Mouse (Mus musculus) midbrain, postnatal 0 days (tissue): ENCODE measurements around the gene Amy2a1. TPM values are rescaled to one million over a fixed set of nuclear protein-coding genes. Genes with fewer than 3 reads are reported as not detected.
"Not testable (repeated sequence)": the region's sequence is repeated elsewhere in the genome, so short reads cannot be mapped to it uniquely, and the experiment has no call there.

ENCODE experiments used
- ATAC-seq: fragments of 200-750 bp; cut with Nextera tagmentation; 2 replicates; pipeline ENCODE4 v1.8.0; 2017; ENCODE audit warnings: moderate number of reproducible peaks, mild to moderate bottlenecking, moderate TSS enrichment, moderate library complexity; ENCODE audit not compliant: low FRiP score
- DNase-seq: peaks from one replicate; pipeline ENCODE4 v3.0.0-alpha.2; 2015; ENCODE audit warnings: low spot score
- H3K27ac ChIP-seq: fragments of 300-500 bp; sonication (generic); 2 replicates; pipeline ENCODE4 v1.5.1; 2014; ENCODE audit warnings: low read depth, mild to moderate bottlenecking, low read length, mixed read lengths
- H3K27me3 ChIP-seq: fragments of 300-500 bp; sonication (generic); 2 replicates; pipeline ENCODE4 v1.6.1; 2014; ENCODE audit warnings: low read length, control low read depth, mixed read lengths; ENCODE audit not compliant: insufficient read depth
- H3K36me3 ChIP-seq: fragments of 300-500 bp; sonication (generic); 2 replicates; pipeline ENCODE4 v1.6.1; 2014; ENCODE audit warnings: low read length, control low read depth, mixed read lengths; ENCODE audit not compliant: insufficient read depth
- H3K4me1 ChIP-seq: fragments of 300-500 bp; sonication (generic); 2 replicates; pipeline ENCODE4 v1.6.1; 2014; ENCODE audit warnings: mild to moderate bottlenecking, control low read depth, antibody characterized with exemption, low read length, mixed read lengths; ENCODE audit not compliant: insufficient read depth
- H3K4me2 ChIP-seq: fragments of 300-500 bp; sonication (generic); 2 replicates; pipeline ENCODE4 v1.6.1; 2014; ENCODE audit warnings: low read depth, mild to moderate bottlenecking, low read length, mixed read lengths; ENCODE audit not compliant: poor library complexity, severe bottlenecking
- H3K4me3 ChIP-seq: fragments of 300-500 bp; sonication (generic); 2 replicates; pipeline ENCODE4 v1.5.1; 2014; ENCODE audit warnings: low read depth, mild to moderate bottlenecking, low read length, moderate library complexity
- H3K9ac ChIP-seq: fragments of 300-500 bp; sonication (generic); replicated peaks from 2 replicates; pipeline ENCODE4 v1.6.1; 2014; ENCODE audit warnings: mild to moderate bottlenecking, low read length, moderate library complexity, mixed read lengths; ENCODE audit not compliant: poor library complexity, severe bottlenecking
- H3K9me3 ChIP-seq: fragments of 300-500 bp; sonication (generic); 2 replicates; pipeline ENCODE4 v1.6.1; 2016; ENCODE audit warnings: low read length, control low read depth
- CTCF ChIP-seq: IDR thresholded peaks from 2 replicates; pipeline ENCODE4 v1.5.1; 2016; ENCODE audit warnings: antibody characterized with exemption, mild to moderate bottlenecking
- WGBS: fragments of 180-500 bp; shearing (Covaris S2); extraction: QIAGEN DNeasy Blood & Tissue Kit; methylation state at CpG from one replicate; pipeline ENCODE4 v1.1.7; 2014; 5-methylcytosine and 5-hydroxymethylcytosine counted together
- polyA plus RNA-seq: library from polyadenylated mRNA; unstranded; fragments of >200 nt; fragmentation: Nextera tagmentation; extraction: Ambion mirVana; gene quantifications from 2 replicates; pipeline ENCODE4 v1.2.1, GENCODE M21; 2015
- total RNA-seq: library from RNA; depleted of rRNA; stranded (reverse); fragments of >200 nt; gene quantifications from 2 replicates; pipeline ENCODE4 v1.2.3, GENCODE M21; 2014; rRNA removed

Gene Amy2a1
- total RNA-seq (not detected in 2 replicates), polyA plus RNA-seq (not detected in 2 replicates)

DNA sequence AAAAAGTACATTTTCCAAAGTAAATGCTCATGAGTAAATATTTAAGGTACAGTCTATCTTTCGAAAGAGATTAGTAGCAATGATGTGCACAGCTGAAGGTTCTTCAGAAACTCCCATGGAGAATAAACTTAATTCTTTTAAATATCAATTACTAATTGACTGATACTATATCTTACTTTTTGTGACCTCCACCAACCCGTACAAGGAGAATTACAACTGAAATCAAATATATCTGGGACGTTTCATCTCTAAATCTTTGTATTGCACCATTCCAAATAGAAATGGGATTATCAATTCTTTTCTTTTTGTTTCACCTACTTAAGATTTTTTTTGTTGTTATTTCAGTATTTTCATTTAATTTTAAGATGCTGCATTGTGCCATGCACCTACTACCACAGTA is at the start of gene Amy2a1:
Amy2a1 (minus strand) TSS at position 101 of the 400 bp plus-strand sequence.
- H3K27me3 ChIP-seq, H3K27ac ChIP-seq, H3K9ac ChIP-seq, H3K4me3 ChIP-seq, H3K4me2 ChIP-seq, ATAC-seq, H3K9me3 ChIP-seq, H3K4me1 ChIP-seq, H3K36me3 ChIP-seq, DNase-seq: not testable (repeated sequence)
- WGBS = 93% methylated on average over 2 of the region's 3 CpGs

DNA sequence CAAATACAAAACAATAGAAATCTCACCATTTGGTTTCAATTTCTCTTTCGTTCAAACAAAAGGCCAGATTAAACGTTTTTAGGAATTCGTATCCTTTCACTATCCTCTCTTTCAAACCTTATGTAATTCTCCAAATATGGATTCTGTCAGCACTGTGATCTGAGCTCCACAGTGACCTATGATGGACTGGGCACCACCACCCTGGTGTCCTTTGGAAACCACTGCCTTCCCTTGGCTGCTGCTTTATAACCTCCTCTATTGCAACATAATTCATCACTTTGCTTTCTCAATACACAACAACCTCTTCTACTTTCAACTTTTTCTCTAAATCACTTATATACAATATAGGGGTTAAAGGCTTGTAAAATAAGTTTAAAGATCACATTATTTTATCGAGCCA is 42.4 kb upstream of the Amy2a1 start:
- H3K27me3 ChIP-seq = no peaks in the 10 kb centered on the region
- no peak overlapping the region for H3K27ac ChIP-seq
- TF ChIP-seq CTCF = no peak
- no peaks in the 10 kb centered on the region for H3K36me3 ChIP-seq
- H3K4me1 ChIP-seq = no peaks in the 10 kb centered on the region
- no peaks in the 10 kb centered on the region for H3K9me3 ChIP-seq
- ATAC-seq = no peak
- H3K4me3 ChIP-seq = no peak overlapping the region
- no peak overlapping the region for H3K4me2 ChIP-seq
- no peak overlapping the region for H3K9ac ChIP-seq
- WGBS = 81% methylated on average over 4 of the region's 4 CpGs
- no peak for DNase-seq

DNA sequence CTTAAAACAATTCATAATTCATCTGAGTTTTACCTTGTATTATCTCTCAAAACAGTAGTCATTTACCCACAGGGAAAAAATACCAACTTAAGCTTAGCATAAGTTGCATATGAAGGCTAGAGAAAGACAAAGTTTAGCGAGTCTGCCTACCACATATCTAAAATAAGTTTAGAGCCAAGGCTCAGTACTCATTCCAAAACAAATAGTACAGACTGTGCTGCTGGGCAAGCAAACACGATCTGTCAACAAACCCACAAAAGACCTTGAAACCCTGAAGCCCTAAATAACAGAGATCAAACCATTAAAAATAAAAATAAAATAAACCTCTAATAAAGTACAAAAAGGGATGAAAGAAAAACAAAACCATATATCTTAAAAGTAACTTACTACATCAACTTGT is 41.9 kb upstream of the Amy2a1 start:
- H3K27ac ChIP-seq = no peak overlapping the region
- H3K9ac ChIP-seq = no peak overlapping the region
- no peaks in the 10 kb centered on the region for H3K27me3 ChIP-seq
- no peaks in the 10 kb centered on the region for H3K4me1 ChIP-seq
- H3K9me3 ChIP-seq = no peaks in the 10 kb centered on the region
- no peak overlapping the region for H3K4me3 ChIP-seq
- TF ChIP-seq CTCF = no peak
- no peaks in the 10 kb centered on the region for H3K36me3 ChIP-seq
- no peak overlapping the region for H3K4me2 ChIP-seq
- 76% methylated on average over 2 of the region's 2 CpGs for WGBS
- no peak for ATAC-seq
- no peak for DNase-seq

DNA sequence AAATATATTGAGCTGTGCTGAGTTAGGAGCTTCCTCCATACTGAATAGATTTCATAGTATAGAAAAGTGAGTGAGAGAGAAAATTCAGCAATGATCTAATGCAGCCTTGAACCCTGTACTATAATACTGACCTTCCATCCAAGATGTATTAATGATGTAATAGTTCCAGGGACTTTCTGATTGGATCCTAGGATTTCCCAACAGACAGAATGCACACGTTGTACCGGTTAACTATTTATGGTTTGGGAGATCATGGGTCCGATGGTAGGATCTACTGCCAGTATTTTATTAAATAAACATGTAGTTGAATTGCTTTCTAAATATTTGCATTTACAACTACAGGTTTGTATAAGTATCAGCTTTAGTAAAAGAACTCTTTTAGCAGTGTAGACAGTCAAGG is 39.9 kb upstream of the Amy2a1 start:
- no peaks in the 10 kb centered on the region; the same call in 1 of the 2 replicates for H3K36me3 ChIP-seq
- no peak overlapping the region for H3K4me2 ChIP-seq
- 81% methylated on average over 3 of the region's 3 CpGs for WGBS
- ATAC-seq (no peak), DNase-seq (no peak)
- no peaks in the 10 kb centered on the region for H3K27me3 ChIP-seq
- H3K9ac ChIP-seq = no peak overlapping the region
- no peaks in the 10 kb centered on the region for H3K9me3 ChIP-seq
- no peak for TF ChIP-seq CTCF
- H3K27ac ChIP-seq = no peak overlapping the region
- H3K4me1 ChIP-seq = no peaks in the 10 kb centered on the region
- H3K4me3 ChIP-seq = no peak overlapping the region

DNA sequence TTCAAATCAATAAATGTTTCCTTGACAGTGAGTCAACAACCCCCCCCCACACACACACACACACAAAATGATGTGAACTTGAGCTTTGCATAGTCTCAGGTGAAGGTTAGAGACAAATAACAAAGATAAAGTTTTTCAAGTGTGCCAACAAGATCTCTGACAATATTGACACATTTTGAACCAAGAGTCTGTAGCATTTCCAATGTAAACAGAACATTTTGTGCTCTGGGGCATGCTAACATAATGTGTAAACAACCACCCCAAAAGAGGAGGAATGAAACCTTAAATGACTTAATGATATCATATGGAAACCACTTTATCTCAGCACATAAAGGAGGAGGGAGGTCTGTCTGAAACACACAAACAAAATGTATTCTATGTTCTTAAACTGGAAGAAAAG is 7.5 kb upstream of the Amy2a1 start:
- DNase-seq (no peak), ATAC-seq (no peak)
- no peaks in the 10 kb centered on the region for H3K4me1 ChIP-seq
- H3K4me3 ChIP-seq = no peak overlapping the region
- no peaks in the 10 kb centered on the region for H3K27me3 ChIP-seq
- TF ChIP-seq CTCF = no peak
- no peak overlapping the region for H3K4me2 ChIP-seq
- H3K9me3 ChIP-seq = no peaks in the 10 kb centered on the region
- H3K27ac ChIP-seq = no peak overlapping the region
- no peak overlapping the region for H3K9ac ChIP-seq
- no peaks in the 10 kb centered on the region for H3K36me3 ChIP-seq

Other genes starting within 250 kb of the Amy2a1 start
- not detected in 2 replicates for gene Amy2a4, start 241.0 kb downstream of the Amy2a1 start, total RNA-seq
- gene Amy2a4, start 241.0 kb downstream of the Amy2a1 start, polyA plus RNA-seq = not detected in 2 replicates
- gene Amy2a3, start 208.4 kb downstream of the Amy2a1 start, total RNA-seq = not detected in 2 replicates
- gene Amy2a3, start 208.4 kb downstream of the Amy2a1 start, polyA plus RNA-seq = not detected in 2 replicates
- not detected in 2 replicates for gene Amy2a2, start 175.8 kb downstream of the Amy2a1 start, total RNA-seq
- gene Amy2a2, start 175.8 kb downstream of the Amy2a1 start, polyA plus RNA-seq = not detected in 2 replicates
- 35.1 and 43.2 TPM in 2 replicates for gene Amy1, start 74.3 kb upstream of the Amy2a1 start, total RNA-seq
- gene Amy1, start 74.3 kb upstream of the Amy2a1 start, polyA plus RNA-seq = 32.9 and 36.1 TPM in 2 replicates
- 38.0 and 54.5 TPM in 2 replicates for gene Rnpc3, start 97.7 kb upstream of the Amy2a1 start, total RNA-seq
- gene Rnpc3, start 97.7 kb upstream of the Amy2a1 start, polyA plus RNA-seq = 55.7 and 63.6 TPM in 2 replicates